Comparison of ENCODE assay signal across 8 mouse cellular contexts in the genomic region with DNA sequence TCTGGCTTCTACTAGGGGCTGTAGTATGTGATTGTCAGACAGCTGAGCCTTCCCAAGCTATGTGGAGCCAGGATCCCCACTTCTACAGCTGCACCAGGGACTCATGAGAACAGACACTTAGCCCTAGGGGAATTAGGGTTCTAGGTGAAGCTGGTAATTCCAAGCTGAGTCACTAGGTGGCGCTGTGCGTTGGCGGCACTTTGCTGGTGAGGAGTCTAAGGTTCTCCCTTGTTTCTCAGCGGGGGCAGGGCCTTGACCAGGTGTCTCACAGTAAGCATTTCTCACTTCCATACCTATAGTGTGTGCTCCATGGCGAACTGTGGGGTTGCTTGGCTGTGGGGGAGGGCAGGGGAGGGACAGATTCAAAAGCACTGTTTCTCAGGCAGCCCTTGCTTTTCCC. TPM values are rescaled to one million over a fixed set of nuclear protein-coding genes. Genes with fewer than 3 reads are reported as not detected.
DNase-seq lines count a peak whose midpoint lies in the region; ATAC-seq and TF ChIP-seq lines count a peak whose summit lies in the region.

No protein-coding gene starts in this region.

- peak; percentile 97 for TF ChIP-seq CTCF in bone marrow, adult 2 months (IDR thresholded peaks at IDR 0.05; ENCODE audit: control insufficient read depth, insufficient read depth, low read length)

- peaks cover 7% of the 10 kb centered on the region; the same call in 1 of the 2 replicates for H3K9me3 ChIP-seq in forebrain, embryonic 10.5 days
- peaks cover 2% of the 10 kb centered on the region; the same call in 1 of the 2 replicates for H3K9me3 ChIP-seq in forebrain, embryonic 16.5 days (ENCODE audit: control insufficient read depth, low read length)
- 0 out of 2 replicates have a peak, but pooled peaks cover 5% of the 10 kb centered on the region for H3K9me3 ChIP-seq in liver, embryonic 12.5 days (replicated peaks)

- no peak for ATAC-seq in forebrain, embryonic 16.5 days
- no peak for ATAC-seq in liver, embryonic 12.5 days
- 0 out of 2 replicates have a peak, but pooled peaks have one; percentile 44 for ATAC-seq in erythroblast, adult 5-6 weeks (replicated peaks; ENCODE audit: low FRiP score, poor library complexity, severe bottlenecking)

- H3K4me3 ChIP-seq in forebrain, embryonic 10.5 days = no peak overlapping the region
- no peak overlapping the region for H3K4me3 ChIP-seq in forebrain, embryonic 16.5 days (replicated peaks; ENCODE audit: low read length)
- no peak overlapping the region for H3K4me3 ChIP-seq in liver, embryonic 12.5 days
- no peak overlapping the region for H3K4me3 ChIP-seq in bone marrow, adult 2 months (replicated peaks; ENCODE audit: control insufficient read depth, low read depth, low read length)

- WGBS in forebrain, embryonic 10.5 days = 22% methylated on average over 5 of the region's 5 CpGs
- WGBS in forebrain, embryonic 16.5 days = 12% methylated on average over 5 of the region's 5 CpGs
- 15% methylated on average over 5 of the region's 5 CpGs for WGBS in liver, embryonic 12.5 days (ENCODE audit: insufficient replicate concordance)
- 21% methylated on average over 5 of the region's 5 CpGs for WGBS in bone marrow, adult 2 months

- TF ChIP-seq POLR2A in bone marrow, adult 2 months (IDR thresholded peaks at IDR 0.05; ENCODE audit: borderline replicate concordance, control insufficient read depth, low read depth, low read length) = no peak

- peak; percentile 65 for DNase-seq in forebrain, embryonic 10.5 days (ENCODE audit: extremely low spot score, low spot score)
- DNase-seq in liver = peak; percentile 68
- peak; percentile 31 to 67 for DNase-seq in lung, postnatal 4 days
- DNase-seq in thymus, postnatal 10 days (ENCODE audit: low spot score in 2 of 2) = peak; percentile 76 to 89

- H3K27ac ChIP-seq in forebrain, embryonic 10.5 days = no peak overlapping the region
- H3K27ac ChIP-seq in forebrain, embryonic 16.5 days (ENCODE audit: low read length) = no peak overlapping the region
- no peak overlapping the region for H3K27ac ChIP-seq in liver, embryonic 12.5 days
- H3K27ac ChIP-seq in bone marrow, adult 2 months (ENCODE audit: control insufficient read depth, insufficient read depth, low read depth, low read length, poor library complexity) = no peak overlapping the region

- no peak overlapping the region for H3K4me2 ChIP-seq in forebrain, embryonic 16.5 days (ENCODE audit: low read length)
- no peak overlapping the region for H3K4me2 ChIP-seq in liver, embryonic 12.5 days

- peaks cover 96% of the 10 kb centered on the region for H3K36me3 ChIP-seq in forebrain, embryonic 10.5 days (replicated peaks)
- H3K36me3 ChIP-seq in forebrain, embryonic 16.5 days (ENCODE audit: control insufficient read depth, insufficient read depth) = peaks cover 17% of the 10 kb centered on the region
- H3K36me3 ChIP-seq in liver, embryonic 12.5 days = peaks cover 95% of the 10 kb centered on the region

- no peak overlapping the region for H3K9ac ChIP-seq in forebrain, embryonic 16.5 days (replicated peaks; ENCODE audit: low read depth, low read length)
- no peak overlapping the region for H3K9ac ChIP-seq in liver, embryonic 12.5 days

- H3K4me1 ChIP-seq in forebrain, embryonic 10.5 days = peaks cover under 1% of the 10 kb centered on the region
- peaks cover 9% of the 10 kb centered on the region for H3K4me1 ChIP-seq in forebrain, embryonic 16.5 days (replicated peaks; ENCODE audit: control insufficient read depth, insufficient read depth, low read length)
- H3K4me1 ChIP-seq in liver, embryonic 12.5 days = peaks cover 6% of the 10 kb centered on the region
- H3K4me1 ChIP-seq in bone marrow, adult 2 months (ENCODE audit: control insufficient read depth, insufficient read depth, low read length) = no peaks in the 10 kb centered on the region

- H3K27me3 ChIP-seq in forebrain, embryonic 10.5 days (ENCODE audit: poor library complexity, severe bottlenecking) = no peaks in the 10 kb centered on the region
- no peaks in the 10 kb centered on the region for H3K27me3 ChIP-seq in forebrain, embryonic 16.5 days (replicated peaks; ENCODE audit: control insufficient read depth, insufficient read depth, low read length)
- no peaks in the 10 kb centered on the region for H3K27me3 ChIP-seq in liver, embryonic 12.5 days (replicated peaks)

RNA-seq across cellular contexts. Expression of a gene that starts 6.7 kb away (rescaled TPM):
- polyA plus RNA-seq in forebrain, embryonic 10.5 days (2016; fragmentation: Nextera tagmentation; extraction: Ambion mirVana) = 63.3 and 64.1 TPM in 2 replicates
- 49.2 and 49.3 TPM in 2 replicates for polyA plus RNA-seq in forebrain, embryonic 16.5 days (2015; fragmentation: Nextera tagmentation; extraction: Ambion mirVana)
- 35.0 and 36.3 TPM in 2 replicates for polyA plus RNA-seq in liver, embryonic 12.5 days (2016; fragmentation: Nextera tagmentation; extraction: Ambion mirVana)
- 17.2 and 32.0 TPM in 2 replicates for polyA plus RNA-seq in bone marrow, adult 2 months (2011; ENCODE audit: insufficient read depth, insufficient read length, low replicate concordance, missing spikeins)
- 1.7 and 1.9 TPM in 2 replicates for total RNA-seq in erythroblast, adult 5-6 weeks (2015; ENCODE audit: low replicate concordance)
- 5.2 and 6.0 TPM in 2 replicates for total RNA-seq in erythroblast, adult 5-6 weeks (2017; ENCODE audit: low replicate concordance)

RNA-seq across cellular contexts. Expression of a gene that starts 6.8 kb away (rescaled TPM):
- 16.5 and 17.8 TPM in 2 replicates for polyA plus RNA-seq in forebrain, embryonic 10.5 days (2016; fragmentation: Nextera tagmentation; extraction: Ambion mirVana)
- polyA plus RNA-seq in forebrain, embryonic 16.5 days (2015; fragmentation: Nextera tagmentation; extraction: Ambion mirVana) = 21.2 and 26.9 TPM in 2 replicates
- 7.3 and 8.4 TPM in 2 replicates for polyA plus RNA-seq in liver, embryonic 12.5 days (2016; fragmentation: Nextera tagmentation; extraction: Ambion mirVana)
- polyA plus RNA-seq in bone marrow, adult 2 months (2011; ENCODE audit: insufficient read depth, insufficient read length, low replicate concordance, missing spikeins) = 1.9 and 3.4 TPM in 2 replicates
- 2.7 and 3.8 TPM in 2 replicates for total RNA-seq in erythroblast, adult 5-6 weeks (2015; ENCODE audit: low replicate concordance)
- 0.84 TPM in 1 of 2 replicates, not detected in the other for total RNA-seq in erythroblast, adult 5-6 weeks (2017; ENCODE audit: low replicate concordance)

RNA-seq across cellular contexts. Expression of a gene that starts 14.8 kb away (rescaled TPM):
- not detected in 2 replicates for polyA plus RNA-seq in forebrain, embryonic 10.5 days (2016; fragmentation: Nextera tagmentation; extraction: Ambion mirVana)
- polyA plus RNA-seq in forebrain, embryonic 16.5 days (2015; fragmentation: Nextera tagmentation; extraction: Ambion mirVana) = 0.39 and 0.46 TPM in 2 replicates
- not detected in 2 replicates for polyA plus RNA-seq in liver, embryonic 12.5 days (2016; fragmentation: Nextera tagmentation; extraction: Ambion mirVana)
- polyA plus RNA-seq in bone marrow, adult 2 months (2011; ENCODE audit: insufficient read depth, insufficient read length, low replicate concordance, missing spikeins) = not detected in 2 replicates
- not detected in 2 replicates for total RNA-seq in erythroblast, adult 5-6 weeks (2015; ENCODE audit: low replicate concordance)
- total RNA-seq in erythroblast, adult 5-6 weeks (2017; ENCODE audit: low replicate concordance) = not detected in 2 replicates

RNA-seq across cellular contexts. Expression of a gene that starts 29.4 kb away (rescaled TPM):
- 0.21 and 0.24 TPM in 2 replicates for polyA plus RNA-seq in forebrain, embryonic 10.5 days (2016; fragmentation: Nextera tagmentation; extraction: Ambion mirVana)
- polyA plus RNA-seq in forebrain, embryonic 16.5 days (2015; fragmentation: Nextera tagmentation; extraction: Ambion mirVana) = 5.3 and 6.3 TPM in 2 replicates
- polyA plus RNA-seq in liver, embryonic 12.5 days (2016; fragmentation: Nextera tagmentation; extraction: Ambion mirVana) = 0.19 and 0.20 TPM in 2 replicates
- 1.6 and 4.6 TPM in 2 replicates for polyA plus RNA-seq in bone marrow, adult 2 months (2011; ENCODE audit: insufficient read depth, insufficient read length, low replicate concordance, missing spikeins)
- total RNA-seq in erythroblast, adult 5-6 weeks (2015; ENCODE audit: low replicate concordance) = not detected in 2 replicates
- total RNA-seq in erythroblast, adult 5-6 weeks (2017; ENCODE audit: low replicate concordance) = not detected in 2 replicates

RNA-seq across cellular contexts. Expression of a gene that starts 30.4 kb away (rescaled TPM):
- polyA plus RNA-seq in forebrain, embryonic 10.5 days (2016; fragmentation: Nextera tagmentation; extraction: Ambion mirVana) = 0.37 and 0.84 TPM in 2 replicates
- polyA plus RNA-seq in forebrain, embryonic 16.5 days (2015; fragmentation: Nextera tagmentation; extraction: Ambion mirVana) = 0.98 and 1.0 TPM in 2 replicates
- polyA plus RNA-seq in liver, embryonic 12.5 days (2016; fragmentation: Nextera tagmentation; extraction: Ambion mirVana) = 2.0 and 2.1 TPM in 2 replicates
- 3.7 and 7.2 TPM in 2 replicates for polyA plus RNA-seq in bone marrow, adult 2 months (2011; ENCODE audit: insufficient read depth, insufficient read length, low replicate concordance, missing spikeins)
- total RNA-seq in erythroblast, adult 5-6 weeks (2015; ENCODE audit: low replicate concordance) = 3.8 and 10.4 TPM in 2 replicates
- 15.2 and 21.7 TPM in 2 replicates for total RNA-seq in erythroblast, adult 5-6 weeks (2017; ENCODE audit: low replicate concordance)
